Mouse (Mus musculus) forebrain, embryonic 16.5 days (tissue): Measurements from ENCODE around the gene Gm42417. TPM values are rescaled to one million over a fixed set of nuclear protein-coding genes. Genes with fewer than 3 reads are reported as not detected.

Experiments
- ATAC-seq: fragments of 200-750 bp; cut with Nextera tagmentation; 2 replicates; pipeline ENCODE4 v1.8.0; 2017; ENCODE audit warnings: mild to moderate bottlenecking, moderate library complexity
- H3K27ac ChIP-seq: fragments of 300-500 bp; sonication (generic); 2 replicates; pipeline ENCODE4 v1.5.1; 2014; ENCODE audit warnings: low read length, control low read depth
- H3K27me3 ChIP-seq: fragments of 300-500 bp; sonication (generic); replicated peaks from 2 replicates; pipeline ENCODE4 v1.6.1; 2014; ENCODE audit warnings: low read length; ENCODE audit not compliant: control insufficient read depth, insufficient read depth
- H3K36me3 ChIP-seq: fragments of 300-500 bp; sonication (generic); 2 replicates; pipeline ENCODE4 v1.6.1; 2014; ENCODE audit not compliant: control insufficient read depth, insufficient read depth
- H3K4me1 ChIP-seq: fragments of 300-500 bp; sonication (generic); replicated peaks from 2 replicates; pipeline ENCODE4 v1.6.1; 2014; ENCODE audit warnings: low read length; ENCODE audit not compliant: control insufficient read depth, insufficient read depth
- H3K4me2 ChIP-seq: fragments of 300-500 bp; sonication (generic); 2 replicates; pipeline ENCODE4 v1.6.1; 2014; ENCODE audit warnings: mild to moderate bottlenecking, low read length, control low read depth
- H3K4me3 ChIP-seq: fragments of 300-500 bp; sonication (generic); replicated peaks from 2 replicates; pipeline ENCODE4 v1.5.1; 2014; ENCODE audit warnings: mild to moderate bottlenecking, low read length, control low read depth
- H3K9ac ChIP-seq: fragments of 300-500 bp; sonication (generic); replicated peaks from 2 replicates; pipeline ENCODE4 v1.6.1; 2014; ENCODE audit warnings: low read depth, low read length, control low read depth
- H3K9me3 ChIP-seq: fragments of 300-500 bp; sonication (generic); 2 replicates; pipeline ENCODE4 v1.6.1; 2016; ENCODE audit warnings: low read length; ENCODE audit not compliant: control insufficient read depth
- WGBS: fragments of 180-500 bp; shearing (Covaris S2); extraction: QIAGEN DNeasy Blood & Tissue Kit; methylation state at CpG from one replicate; pipeline ENCODE4 v1.1.7; 2014; 5-methylcytosine and 5-hydroxymethylcytosine counted together
- polyA plus RNA-seq: library from polyadenylated mRNA; unstranded; fragments of >200 nt; fragmentation: Nextera tagmentation; extraction: Ambion mirVana; gene quantifications from 2 replicates; pipeline ENCODE4 v1.2.1, GENCODE M21; 2015

Gm42417 gene
- polyA plus RNA-seq, 1 experiment from 2014 or later = 0.42 TPM

DNA sequence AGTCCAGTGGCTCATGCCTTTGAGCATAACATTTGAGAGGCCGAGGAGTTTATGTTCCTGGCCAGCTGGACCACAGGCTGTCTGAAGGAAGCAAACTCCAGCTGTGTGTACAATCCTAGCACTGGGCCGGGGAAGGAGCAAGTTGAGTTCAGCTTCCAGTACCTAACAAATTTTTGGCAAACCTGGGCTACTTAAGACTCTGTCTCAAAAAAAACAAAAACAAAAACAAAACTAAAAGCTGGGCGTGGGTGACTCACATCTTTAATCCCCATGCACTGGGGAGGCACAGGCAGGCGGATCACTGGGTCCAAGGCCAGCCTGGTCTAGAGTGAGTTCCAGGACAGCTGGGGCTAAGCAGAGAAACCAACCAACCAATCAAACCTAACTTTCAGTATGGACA is 29.5 kb upstream of the Gm42417 start:
- Histone ChIP-seq H3K27me3 (no peaks in the 10 kb centered on the region), H3K9me3 (no peaks in the 10 kb centered on the region), H3K4me3 (no peak overlapping the region), H3K9ac (no peak overlapping the region), H3K4me1 (no peaks in the 10 kb centered on the region; the same call in 1 of the 2 replicates), H3K4me2 (no peak overlapping the region), H3K27ac (no peak overlapping the region), H3K36me3 (no peaks in the 10 kb centered on the region)
- 78% methylated on average over 4 of the region's 4 CpGs for WGBS
- ATAC-seq = no peak

DNA sequence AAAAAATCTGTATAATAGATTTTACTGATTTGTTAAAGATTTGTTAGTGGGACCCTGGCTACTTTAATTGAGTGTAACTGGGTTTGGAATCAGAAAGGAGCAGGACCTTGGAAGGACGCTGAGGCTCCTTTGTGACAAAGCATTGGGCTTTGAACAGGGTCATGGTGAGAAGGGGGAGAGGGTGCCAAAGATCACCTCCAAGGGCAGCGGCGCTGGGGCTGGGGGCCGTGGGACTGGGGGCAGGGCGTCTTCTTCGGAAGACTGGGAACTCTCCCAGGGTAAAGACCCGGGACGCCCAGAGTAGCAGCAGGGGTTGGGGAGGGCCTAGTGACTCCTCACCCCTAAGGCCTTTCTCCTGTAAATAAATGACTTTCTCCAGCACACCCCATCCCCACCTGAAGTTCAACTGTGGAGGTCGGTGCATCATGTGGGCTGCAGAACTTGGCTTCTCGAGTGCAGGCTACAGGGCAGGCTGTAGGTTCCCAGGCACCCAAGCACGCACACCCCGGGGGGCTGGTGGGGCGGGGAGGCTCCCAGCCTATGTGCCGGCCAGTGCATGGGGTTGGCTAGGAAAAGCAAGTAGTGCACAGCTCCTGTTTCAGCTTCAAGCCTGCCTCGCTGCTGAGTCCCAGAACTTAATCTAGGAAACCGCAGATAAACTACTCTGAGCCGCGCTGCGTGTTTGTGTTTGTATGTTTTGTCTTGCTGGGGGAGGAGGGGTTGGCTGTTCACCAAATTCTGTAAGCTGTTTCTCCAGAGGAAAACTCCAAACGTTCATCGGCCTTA is 28.8 kb upstream of the Gm42417 start:
- H3K4me2 ChIP-seq = no peak overlapping the region
- no peak for ATAC-seq
- 41% methylated on average over 21 of the region's 21 CpGs for WGBS

DNA sequence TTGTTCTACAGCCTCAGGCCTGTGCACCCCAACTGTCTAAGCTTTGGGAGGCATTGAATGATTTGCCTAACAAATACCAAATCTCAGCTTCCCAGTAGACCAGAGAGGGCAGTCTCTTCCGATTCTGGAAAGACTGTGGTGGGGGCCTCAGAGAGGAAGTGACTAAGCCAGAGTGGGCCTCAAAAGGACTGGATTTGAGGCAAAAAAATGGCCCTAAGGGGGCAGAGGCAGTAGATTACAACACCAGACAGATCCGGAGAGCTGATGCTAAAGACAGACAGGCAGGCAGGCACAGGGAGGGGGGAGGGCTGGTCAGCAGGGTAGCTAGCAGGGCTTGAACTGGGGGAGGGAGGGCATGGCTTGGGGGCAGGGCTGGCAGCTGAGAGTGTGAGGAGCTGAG is 27.2 kb upstream of the Gm42417 start:
- Histone ChIP-seq H3K27ac (no peak overlapping the region), H3K36me3 (no peaks in the 10 kb centered on the region), H3K9me3 (no peaks in the 10 kb centered on the region), H3K4me2 (no peak overlapping the region), H3K9ac (no peak overlapping the region), H3K4me1 (no peaks in the 10 kb centered on the region; the same call in 1 of the 2 replicates), H3K4me3 (no peak overlapping the region), H3K27me3 (no peaks in the 10 kb centered on the region)
- WGBS = 11% methylated on average over 2 of the region's 2 CpGs
- no peak for ATAC-seq

More for the DNA sequence above, 28.8 kb upstream of the Gm42417 start:
- Histone ChIP-seq H3K4me1 (no peaks in the 10 kb centered on the region; the same call in 1 of the 2 replicates), H3K9me3 (no peaks in the 10 kb centered on the region), H3K4me3 (no peak overlapping the region), H3K36me3 (no peaks in the 10 kb centered on the region), H3K27ac (no peak overlapping the region), H3K27me3 (no peaks in the 10 kb centered on the region), H3K9ac (no peak overlapping the region)

DNA sequence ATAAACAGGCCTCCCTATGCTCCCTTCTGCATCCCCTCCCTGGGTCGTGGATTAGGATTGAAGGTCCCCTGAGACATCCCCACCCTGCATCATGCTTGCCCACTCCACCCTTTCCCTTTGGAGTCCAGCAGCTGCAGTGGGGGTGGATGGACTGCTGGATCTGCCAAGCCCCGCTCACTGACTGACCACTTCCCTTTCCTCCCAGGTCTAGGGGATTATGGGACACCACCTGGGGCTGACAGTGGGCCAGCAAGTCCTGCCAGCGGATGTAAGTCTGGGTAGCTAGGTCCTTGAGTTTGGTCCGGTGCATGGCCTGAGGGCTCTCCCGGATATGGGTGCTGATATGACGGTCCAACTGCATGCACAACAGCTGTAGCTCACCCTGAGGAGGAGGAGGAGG is 24.9 kb upstream of the Gm42417 start:
- no peak overlapping the region for H3K27ac ChIP-seq

DNA sequence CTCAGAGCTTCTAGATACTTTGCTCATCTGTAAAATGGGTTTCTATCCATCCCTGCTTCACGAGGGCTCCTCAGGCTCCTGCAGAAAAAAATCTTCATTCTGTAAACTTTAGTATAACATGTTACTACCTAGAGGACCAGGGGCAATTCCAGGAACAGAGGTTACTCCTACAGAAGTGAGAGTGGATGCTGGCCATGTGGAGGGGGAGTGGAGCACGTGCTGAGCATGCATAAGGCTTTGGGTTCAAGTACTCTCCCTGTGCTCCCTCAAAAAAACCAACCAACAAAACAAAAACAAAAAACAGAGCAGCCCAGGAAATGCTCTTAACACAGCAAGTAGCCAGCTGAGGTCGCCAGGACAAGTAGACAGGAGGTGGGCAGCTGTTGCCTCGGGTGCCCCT is 24.4 kb upstream of the Gm42417 start:
- Histone ChIP-seq H3K27me3 (0 out of 2 replicates have a peak, but pooled peaks cover 2% of the 10 kb centered on the region), H3K27ac (no peak overlapping the region), H3K4me3 (no peak overlapping the region), H3K36me3 (no peaks in the 10 kb centered on the region), H3K4me1 (peaks cover 3% of the 10 kb centered on the region), H3K9me3 (no peaks in the 10 kb centered on the region), H3K4me2 (no peak overlapping the region), H3K9ac (no peak overlapping the region)
- ATAC-seq = no peak
- WGBS = 68% methylated on average over 4 of the region's 4 CpGs

More for the DNA sequence above, 24.9 kb upstream of the Gm42417 start:
- Histone ChIP-seq H3K27me3 (0 out of 2 replicates have a peak, but pooled peaks cover 2% of the 10 kb centered on the region), H3K4me3 (no peak overlapping the region), H3K4me1 (no peaks in the 10 kb centered on the region; the same call in 1 of the 2 replicates), H3K9me3 (no peaks in the 10 kb centered on the region), H3K4me2 (no peak overlapping the region), H3K36me3 (no peaks in the 10 kb centered on the region), H3K9ac (no peak overlapping the region)
- no peak for ATAC-seq
- WGBS = 73% methylated on average over 6 of the region's 6 CpGs

DNA sequence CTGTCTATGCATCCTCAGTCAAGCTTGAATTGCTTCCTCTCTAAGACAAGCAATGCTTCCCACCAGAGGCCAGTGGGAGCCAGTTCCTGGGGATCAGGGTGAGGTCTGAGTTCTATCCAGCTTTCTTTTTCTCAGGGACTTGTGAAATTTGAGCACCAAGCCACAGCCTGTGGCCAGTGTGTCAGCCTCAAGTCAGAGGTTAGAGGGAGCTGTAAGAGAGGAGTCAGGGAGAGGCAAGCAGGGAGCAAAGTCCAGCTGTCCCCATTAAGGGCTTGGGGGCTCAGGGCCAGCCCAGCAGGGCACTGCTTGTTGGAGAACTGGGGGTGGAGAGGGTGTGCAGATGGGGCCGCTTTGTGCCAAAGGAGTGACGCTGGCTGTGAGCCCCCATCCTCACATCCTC is 24.0 kb upstream of the Gm42417 start:
- WGBS = 80% methylated on average over 2 of the region's 2 CpGs
- Histone ChIP-seq H3K27me3 (0 out of 2 replicates have a peak, but pooled peaks cover 2% of the 10 kb centered on the region), H3K9ac (no peak overlapping the region)

DNA sequence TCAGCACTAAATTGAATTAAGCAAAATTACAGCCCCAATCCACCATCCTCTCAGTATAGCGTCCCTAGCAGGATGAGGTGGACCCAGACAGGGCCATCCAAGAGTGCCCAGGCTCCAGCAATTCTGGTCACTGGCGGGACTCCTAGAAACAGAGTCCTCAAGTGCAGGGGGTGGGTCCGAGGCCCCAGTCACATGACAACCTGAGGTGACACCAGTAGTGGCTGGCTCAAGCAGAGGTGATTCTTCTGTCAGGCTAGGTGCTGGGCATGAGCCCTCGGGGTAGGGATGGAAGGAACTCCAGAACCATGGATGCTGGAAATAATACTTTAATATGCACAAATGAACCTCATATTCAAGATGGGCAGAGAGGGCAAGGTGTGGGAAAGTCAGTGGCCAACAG is 23.2 kb upstream of the Gm42417 start:
- WGBS = 72% methylated on average over 4 of the region's 4 CpGs
- H3K27me3 ChIP-seq = 0 out of 2 replicates have a peak, but pooled peaks cover 2% of the 10 kb centered on the region
- H3K36me3 ChIP-seq = no peaks in the 10 kb centered on the region
- ATAC-seq = no peak
- H3K9me3 ChIP-seq = no peaks in the 10 kb centered on the region
- no peak overlapping the region for H3K4me3 ChIP-seq
- no peak overlapping the region for H3K9ac ChIP-seq
- H3K4me1 ChIP-seq = peaks cover 6% of the 10 kb centered on the region
- H3K4me2 ChIP-seq = no peak overlapping the region
- no peak overlapping the region for H3K27ac ChIP-seq

More for the DNA sequence above, 24.0 kb upstream of the Gm42417 start:
- Histone ChIP-seq H3K4me1 (peaks cover 6% of the 10 kb centered on the region), H3K27ac (no peak overlapping the region), H3K36me3 (no peaks in the 10 kb centered on the region), H3K9me3 (no peaks in the 10 kb centered on the region), H3K4me3 (no peak overlapping the region), H3K4me2 (no peak overlapping the region)
- no peak for ATAC-seq

DNA sequence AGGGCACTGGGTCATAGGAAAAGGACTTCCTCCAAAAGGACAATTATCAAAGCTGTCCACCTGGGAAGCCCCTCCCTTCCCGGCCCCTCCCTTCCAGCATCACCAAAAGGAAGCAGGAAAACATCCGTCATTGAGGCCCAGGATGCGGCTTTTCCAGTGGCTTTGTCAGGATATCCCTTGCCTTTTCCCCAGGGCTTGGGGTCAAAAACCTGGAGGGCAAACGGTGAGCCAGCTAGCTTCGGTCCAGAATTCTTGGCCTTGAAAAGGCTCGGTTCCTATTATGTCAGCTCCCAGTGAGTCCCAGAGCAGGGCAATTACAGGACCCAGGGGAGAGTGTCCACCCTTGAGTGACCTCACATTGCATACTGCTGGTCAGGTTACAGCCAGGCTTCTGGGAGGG is 21.7 kb upstream of the Gm42417 start:
- Histone ChIP-seq H3K27ac (no peak overlapping the region), H3K27me3 (0 out of 2 replicates have a peak, but pooled peaks cover 2% of the 10 kb centered on the region), H3K36me3 (no peaks in the 10 kb centered on the region), H3K4me1 (peaks cover 7% of the 10 kb centered on the region), H3K4me3 (no peak overlapping the region), H3K4me2 (no peak overlapping the region), H3K9me3 (no peaks in the 10 kb centered on the region), H3K9ac (no peak overlapping the region)
- 60% methylated on average over 6 of the region's 6 CpGs for WGBS
- no peak for ATAC-seq

DNA sequence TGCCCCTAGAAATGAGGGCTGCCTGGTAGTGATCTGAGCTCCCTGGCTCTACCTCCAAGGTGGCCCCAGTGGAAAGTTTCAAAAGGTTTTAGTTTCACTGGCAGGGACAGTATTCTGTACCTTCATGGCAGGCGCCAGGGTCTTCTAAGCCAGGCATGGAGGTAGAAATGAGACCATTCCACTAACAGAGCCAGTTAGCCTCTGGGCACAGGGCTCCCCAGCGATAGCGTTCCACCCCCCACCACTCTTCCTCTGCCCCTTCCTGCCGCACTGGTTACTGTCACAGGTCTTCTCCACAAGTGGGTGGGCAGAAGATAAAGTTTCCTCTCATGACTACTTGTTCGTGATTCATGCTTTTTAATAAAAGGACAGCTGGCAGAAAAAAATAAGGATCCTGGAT is 20.7 kb upstream of the Gm42417 start:
- Histone ChIP-seq H3K9ac (no peak overlapping the region), H3K4me2 (no peak overlapping the region), H3K27me3 (0 out of 2 replicates have a peak, but pooled peaks cover 2% of the 10 kb centered on the region), H3K4me1 (peaks cover 17% of the 10 kb centered on the region), H3K4me3 (no peak overlapping the region), H3K27ac (no peak overlapping the region), H3K36me3 (no peaks in the 10 kb centered on the region), H3K9me3 (no peaks in the 10 kb centered on the region)
- WGBS = 62% methylated on average over 5 of the region's 5 CpGs
- no peak for ATAC-seq
